Mouse (Mus musculus): ENCODE results near the gene Gprin1.
A peak's percentile ranks its signal among the peaks of the same experiment; 100 is the strongest.

GRCm38 (mm10) chr13:54789561-54790397, 40.1 kb upstream of the Gprin1 start:
- TF ChIP-seq RAD21 (IDR thresholded peaks at IDR 0.05; ENCODE audit: low read depth, low read length), result no peak
- no peak for TF ChIP-seq CTCF (IDR thresholded peaks at IDR 0.05 in 2 of 3, conservative IDR thresholded peaks at IDR 0.05 in 1 of 3; ENCODE audit: control insufficient read depth in 1 of 3, insufficient read depth in 1 of 3, low read depth in 2 of 3, low read length in 3 of 3, poor library complexity in 1 of 3, severe bottlenecking in 1 of 3)
- TF ChIP-seq POLR2A (IDR thresholded peaks at IDR 0.05; ENCODE audit: control insufficient read depth in 1 of 2, insufficient read depth in 1 of 2, low read depth in 1 of 2, low read length in 2 of 2, poor library complexity in 1 of 2), result peak; percentile 56 to 76; a peak in 1 of 4 replicates
- no peak for TF ChIP-seq KAT2A (conservative IDR thresholded peaks at IDR 0.05; ENCODE audit: low read depth, low read length)
- TF ChIP-seq MAFK (IDR thresholded peaks at IDR 0.05; ENCODE audit: borderline replicate concordance, low read depth, low read length), result no peak
- no peak for TF ChIP-seq MAX (IDR thresholded peaks at IDR 0.05; ENCODE audit: low read length)
